Mouse (Mus musculus) limb, embryonic 14.5 days (tissue): ENCODE results near the gene Asb8. TPM values are rescaled to one million over a fixed set of nuclear protein-coding genes. Genes with fewer than 3 reads are reported as not detected.

Source experiments
- ATAC-seq: fragments of 200-750 bp; cut with Nextera tagmentation; 2 replicates; pipeline ENCODE4 v1.8.0; 2017; ENCODE audit warnings: low read depth, moderate number of reproducible peaks, moderate TSS enrichment; ENCODE audit not compliant: low FRiP score
- DNase-seq: peaks from one replicate; pipeline ENCODE4 v3.0.0-alpha.2; 2015; ENCODE audit warnings: low spot score
- H3K27ac ChIP-seq: fragments of 300-500 bp; sonication (generic); replicated peaks from 2 replicates; pipeline ENCODE4 v1.5.1; 2014; ENCODE audit warnings: low read depth, mild to moderate bottlenecking, low read length, moderate library complexity, mixed read lengths
- H3K27me3 ChIP-seq: fragments of 300-500 bp; sonication (generic); 2 replicates; pipeline ENCODE4 v1.6.1; 2014; ENCODE audit warnings: low read length, mixed read lengths; ENCODE audit not compliant: control insufficient read depth, insufficient read depth
- H3K36me3 ChIP-seq: fragments of 300-500 bp; sonication (generic); 2 replicates; pipeline ENCODE4 v1.6.1; 2014; ENCODE audit warnings: mild to moderate bottlenecking, low read length, moderate library complexity, mixed read lengths; ENCODE audit not compliant: control insufficient read depth, insufficient read depth
- H3K4me1 ChIP-seq: fragments of 300-500 bp; sonication (generic); 2 replicates; pipeline ENCODE4 v1.6.1; 2014; ENCODE audit warnings: antibody characterized with exemption, low read length, mixed read lengths; ENCODE audit not compliant: control insufficient read depth, insufficient read depth
- H3K4me2 ChIP-seq: fragments of 300-500 bp; sonication (generic); replicated peaks from 2 replicates; pipeline ENCODE4 v1.6.1; 2014; ENCODE audit warnings: low read depth, mild to moderate bottlenecking, low read length, moderate library complexity; ENCODE audit not compliant: severe bottlenecking
- H3K4me3 ChIP-seq: fragments of 300-500 bp; sonication (generic); replicated peaks from 2 replicates; pipeline ENCODE4 v1.5.1; 2014; ENCODE audit warnings: low read length
- H3K9ac ChIP-seq: fragments of 300-500 bp; sonication (generic); 2 replicates; pipeline ENCODE4 v1.6.1; 2014; ENCODE audit warnings: mild to moderate bottlenecking, low read depth, low read length, moderate library complexity; ENCODE audit not compliant: severe bottlenecking
- H3K9me3 ChIP-seq: fragments of 300-500 bp; sonication (generic); 2 replicates; pipeline ENCODE4 v1.6.1; 2016; ENCODE audit warnings: low read length; ENCODE audit not compliant: control insufficient read depth
- POLR2A ChIP-seq: fragments of 200-500 bp; IDR thresholded peaks from 2 replicates; pipeline ENCODE4 v1.8.0; 2012; ENCODE audit warnings: inconsistent platforms, mild to moderate bottlenecking, moderate library complexity, borderline replicate concordance; ENCODE audit not compliant: insufficient read depth, insufficient read length; ENCODE audit errors: extremely low read depth
- WGBS: fragments of 180-500 bp; shearing (Covaris S2); extraction: QIAGEN DNeasy Blood & Tissue Kit; methylation state at CpG from one replicate; pipeline ENCODE4 v1.1.7; 2014; 5-methylcytosine and 5-hydroxymethylcytosine counted together
- polyA plus RNA-seq, 2 experiments: library from polyadenylated mRNA; depleted of rRNA in 1 of 2; stranded (reverse) in 1 of 2; unstranded in 1 of 2; fragments of >200 nt; fragmentation: Nextera tagmentation in 1 of 2; extraction: Ambion mirVana in 1 of 2; gene quantifications; 2 replicates each; pipeline versions ENCODE4 v1.2.1 to v1.2.3; 2012 to 2014

Gene Asb8
- polyA plus RNA-seq, 2 experiments, result 42.4 to 55.7 TPM

DNA sequence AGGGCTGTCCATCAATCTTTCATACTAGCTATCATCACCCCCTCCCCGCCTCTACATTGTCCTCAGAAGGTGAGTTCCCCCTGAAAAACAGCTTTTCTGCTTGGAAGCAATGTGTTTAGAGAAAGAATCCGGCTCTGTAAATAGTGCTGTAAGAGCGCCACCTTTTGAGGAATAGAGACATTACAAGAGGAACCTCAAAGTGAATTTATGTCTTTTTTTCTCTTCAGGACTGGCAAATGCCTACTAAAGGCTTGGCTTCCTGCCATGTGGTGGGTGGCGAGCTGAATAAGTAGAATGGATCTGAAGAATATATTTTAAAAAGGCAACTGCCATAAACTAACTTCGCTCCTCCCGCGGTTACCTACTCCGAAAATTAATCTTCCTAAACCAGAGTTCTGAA, 8.4 kb upstream of the Asb8 start:
- Histone ChIP-seq H3K27ac (no peak overlapping the region), H3K36me3 (no peaks in the 10 kb centered on the region), H3K4me2 (no peak overlapping the region), H3K27me3 (peaks cover 30% of the 10 kb centered on the region), H3K9ac (no peak overlapping the region), H3K9me3 (no peaks in the 10 kb centered on the region), H3K4me1 (no peaks in the 10 kb centered on the region), H3K4me3 (no peak overlapping the region)
- DNase-seq (peak; percentile 65), ATAC-seq (no peak)
- TF ChIP-seq POLR2A, result no peak
- 38% methylated on average over 8 of the region's 8 CpGs for WGBS

DNA sequence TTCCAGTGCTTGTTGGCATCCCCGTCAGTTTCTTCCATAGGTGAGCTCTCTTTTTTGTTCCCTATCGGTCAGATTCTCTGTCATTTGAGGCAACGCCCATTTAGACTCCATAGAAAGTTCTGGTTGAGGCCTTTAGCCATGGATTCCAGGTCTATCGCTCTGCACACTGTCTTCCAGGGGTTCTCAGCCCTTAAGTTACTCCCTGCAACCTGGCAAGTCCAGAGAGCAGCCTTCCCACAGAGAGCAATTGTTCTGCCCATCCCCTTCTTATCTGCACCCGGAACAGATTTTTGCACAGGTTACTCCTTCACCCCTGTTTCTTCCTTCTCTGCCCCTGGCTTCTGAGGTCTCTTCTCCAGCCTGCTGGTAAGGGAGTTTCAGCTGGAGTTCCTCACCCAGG, 6.7 kb upstream of the Asb8 start:
- Histone ChIP-seq H3K36me3 (no peaks in the 10 kb centered on the region), H3K9ac (no peak overlapping the region), H3K27me3 (peaks cover 47% of the 10 kb centered on the region), H3K9me3 (no peaks in the 10 kb centered on the region), H3K27ac (no peak overlapping the region), H3K4me1 (no peaks in the 10 kb centered on the region; the same call in 1 of the 2 replicates), H3K4me2 (no peak overlapping the region), H3K4me3 (no peak overlapping the region)
- TF ChIP-seq POLR2A, result no peak
- no peak for DNase-seq
- no peak for ATAC-seq
- WGBS, result 69% methylated on average over 5 of the region's 5 CpGs

DNA sequence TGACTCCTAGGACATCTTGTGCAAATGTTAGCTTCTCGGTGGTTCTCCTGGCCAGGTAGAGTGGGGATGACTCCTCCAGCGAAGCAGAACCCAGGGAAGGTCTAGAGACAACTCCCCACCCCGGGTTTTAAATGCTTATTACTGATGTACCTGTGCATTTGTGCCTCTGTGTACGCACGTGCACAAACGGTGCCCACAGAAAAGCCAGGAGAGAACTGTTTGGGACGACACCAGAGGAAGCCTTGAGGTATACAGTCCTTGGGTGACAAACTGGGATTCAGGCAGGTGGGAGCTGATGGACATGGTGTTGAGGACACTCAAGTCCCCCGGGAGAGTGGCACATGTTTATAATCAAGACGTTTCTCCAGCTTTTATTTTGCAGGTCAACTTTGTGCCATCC, 5.5 kb upstream of the Asb8 start:
- Histone ChIP-seq H3K4me3 (no peak overlapping the region), H3K9ac (no peak overlapping the region), H3K27me3 (peaks cover 54% of the 10 kb centered on the region), H3K36me3 (no peaks in the 10 kb centered on the region), H3K9me3 (no peaks in the 10 kb centered on the region), H3K4me1 (no peaks in the 10 kb centered on the region; the same call in 1 of the 2 replicates), H3K27ac (no peak overlapping the region), H3K4me2 (no peak overlapping the region)
- no peak for DNase-seq
- ATAC-seq, result no peak
- no peak for TF ChIP-seq POLR2A
- 66% methylated on average over 9 of the region's 9 CpGs for WGBS

DNA sequence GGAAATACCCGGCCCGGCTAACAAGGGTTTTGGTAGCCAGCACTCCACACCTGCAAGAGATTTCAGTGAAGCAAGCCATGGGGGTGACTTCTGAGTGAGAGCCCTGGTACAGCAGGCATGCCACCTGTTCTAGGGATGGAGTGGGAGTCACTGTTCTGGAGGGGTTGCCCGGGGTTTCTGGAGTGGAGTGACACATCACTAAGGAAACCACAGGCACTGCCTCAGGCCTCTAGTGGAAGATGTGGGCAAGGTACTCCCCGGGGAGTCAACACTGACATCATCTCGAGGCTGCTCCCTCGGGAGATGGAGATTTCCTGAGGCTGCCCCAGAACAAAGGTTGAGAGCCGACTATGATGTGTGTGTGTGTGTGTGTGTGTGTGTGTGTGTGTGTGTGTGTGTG, 4.9 kb upstream of the Asb8 start:
- H3K9me3 ChIP-seq, result no peaks in the 10 kb centered on the region
- DNase-seq, result no peak
- no peaks in the 10 kb centered on the region; the same call in 1 of the 2 replicates for H3K4me1 ChIP-seq
- no peak for ATAC-seq
- no peak overlapping the region for H3K4me2 ChIP-seq
- H3K4me3 ChIP-seq, result no peak overlapping the region
- WGBS, result 43% methylated on average over 7 of the region's 7 CpGs
- no peak for TF ChIP-seq POLR2A
- no peak overlapping the region for H3K27ac ChIP-seq
- no peak overlapping the region for H3K9ac ChIP-seq
- no peaks in the 10 kb centered on the region for H3K36me3 ChIP-seq
- peaks cover 58% of the 10 kb centered on the region for H3K27me3 ChIP-seq

DNA sequence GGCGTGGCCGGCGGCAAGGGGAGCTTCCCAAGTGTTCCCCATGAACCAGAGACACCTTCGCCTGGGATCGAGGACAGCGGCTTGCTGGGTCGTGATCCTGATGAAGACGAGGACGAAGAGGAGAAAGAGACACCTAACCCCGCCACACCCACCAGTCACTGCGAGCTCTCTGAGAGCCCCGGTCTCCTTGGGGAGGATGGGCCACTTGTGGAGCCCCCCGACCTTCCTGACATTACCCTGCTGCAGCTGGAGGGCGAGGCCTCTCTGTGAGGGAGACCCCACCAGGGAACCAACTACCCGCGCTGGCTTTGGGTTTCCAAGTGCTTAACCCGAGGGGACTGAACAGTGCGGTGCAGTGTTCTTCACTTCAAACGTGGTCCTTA, 3.2 kb upstream of the Asb8 start:
- 5% methylated on average over 19 of the region's 19 CpGs for WGBS
- Histone ChIP-seq H3K27ac (no peak overlapping the region), H3K4me3 (no peak overlapping the region), H3K9ac (no peak overlapping the region), H3K9me3 (no peaks in the 10 kb centered on the region), H3K27me3 (peaks cover 59% of the 10 kb centered on the region), H3K4me2 (peak overlapping the region; percentile 76), H3K4me1 (no peaks in the 10 kb centered on the region; the same call in 1 of the 2 replicates), H3K36me3 (no peaks in the 10 kb centered on the region)
- TF ChIP-seq POLR2A, result no peak
- DNase-seq (no peak), ATAC-seq (no peak)
